Mouse (Mus musculus) adrenal gland, adult (tissue): Measurements from ENCODE around the gene Kcnn3.

Experiments
- DNase-seq, 2 experiments: peaks; one replicate each; pipeline ENCODE4 v3.0.0; 2022 to 2023; ENCODE audit warnings: low spot score in 1 of 2; ENCODE audit not compliant: inconsistent age in 2 of 2

Kcnn3 gene

GRCm38 (mm10) chr3:89613526-89614523 lies 93.9 kb downstream of the Kcnn3 start:
- DNase-seq = peak; percentile 81 to 91

GRCm38 (mm10) chr3:89616861-89617260 lies 96.9 kb downstream of the Kcnn3 start:
- no peak for DNase-seq

GRCm38 (mm10) chr3:89617360-89617759 lies 97.4 kb downstream of the Kcnn3 start:
- no peak for DNase-seq

GRCm38 (mm10) chr3:89622825-89623224 lies 102.9 kb downstream of the Kcnn3 start:
- DNase-seq = peak in 1 of 2 experiments; percentile 52

- DNase-seq = no peak
Measured at GRCm38 (mm10) chr3:89623531-89623930, 103.6 kb downstream of the Kcnn3 start.

- peak; percentile 36 to 72 for DNase-seq
Measured at GRCm38 (mm10) chr3:89624001-89624400, 104.0 kb downstream of the Kcnn3 start.

- peak in 1 of 2 experiments; percentile 45 for DNase-seq
Measured at GRCm38 (mm10) chr3:89624814-89625445, 105.0 kb downstream of the Kcnn3 start.

- DNase-seq = no peak
Measured at GRCm38 (mm10) chr3:89626556-89626955, 106.6 kb downstream of the Kcnn3 start.

- no peak for DNase-seq
Measured at GRCm38 (mm10) chr3:89629811-89630210, 109.8 kb downstream of the Kcnn3 start.

GRCm38 (mm10) chr3:89631750-89632149 lies 111.8 kb downstream of the Kcnn3 start:
- DNase-seq = no peak

- no peak for DNase-seq
Measured at GRCm38 (mm10) chr3:89633531-89633930, 113.6 kb downstream of the Kcnn3 start.

GRCm38 (mm10) chr3:89633941-89634340 lies 114.0 kb downstream of the Kcnn3 start:
- DNase-seq = no peak

GRCm38 (mm10) chr3:89640804-89641203 lies 120.8 kb downstream of the Kcnn3 start:
- DNase-seq = no peak

GRCm38 (mm10) chr3:89643391-89643790 lies 123.4 kb downstream of the Kcnn3 start:
- no peak for DNase-seq

GRCm38 (mm10) chr3:89646813-89647255 lies 126.9 kb downstream of the Kcnn3 start:
- DNase-seq = peak; percentile 83 to 94

- DNase-seq = peak; percentile 14 to 46
Measured at GRCm38 (mm10) chr3:89647268-89647874, 127.4 kb downstream of the Kcnn3 start.

- DNase-seq = no peak
Measured at GRCm38 (mm10) chr3:89649890-89650289, 129.9 kb downstream of the Kcnn3 start.

GRCm38 (mm10) chr3:89653231-89653954 lies 133.4 kb downstream of the Kcnn3 start:
- no peak for DNase-seq

GRCm38 (mm10) chr3:89657092-89657491 lies 137.1 kb downstream of the Kcnn3 start:
- no peak for DNase-seq

- no peak for DNase-seq
Measured at GRCm38 (mm10) chr3:89658457-89658856, 138.5 kb downstream of the Kcnn3 start.
